Mouse (Mus musculus) bone marrow macrophage, adult 2 months (primary cell): ENCODE results near the gene Brat1.

ENCODE experiments used
- CTCF ChIP-seq: IDR thresholded peaks from 2 replicates; pipeline ENCODE4 v1.5.1; 2012; ENCODE audit warnings: low read depth, mild to moderate bottlenecking, low read length, moderate library complexity
- POLR2A ChIP-seq: IDR thresholded peaks from 2 replicates; pipeline ENCODE4 v1.6.1; 2012; ENCODE audit warnings: mild to moderate bottlenecking, low read depth, low read length, borderline replicate concordance

DNA sequence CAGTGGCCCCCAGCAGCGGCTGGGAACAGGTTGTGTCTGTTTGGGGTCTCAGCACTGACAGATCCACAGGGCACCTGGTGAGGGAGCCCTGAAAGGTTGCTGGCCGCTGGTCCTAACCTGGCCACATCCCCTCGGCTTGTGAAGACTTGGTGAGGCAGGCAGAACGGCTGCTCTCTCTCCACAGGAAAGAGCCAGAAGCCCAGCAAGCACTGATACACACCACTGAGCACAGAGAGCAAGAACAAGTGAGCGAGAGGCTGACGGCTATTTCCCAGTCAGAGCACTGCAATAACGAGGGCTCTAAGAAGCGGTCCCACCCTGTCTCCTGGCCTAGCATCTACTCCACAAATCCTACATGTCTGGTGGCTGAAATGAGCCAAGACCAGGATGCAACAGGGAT lies 54.1 kb downstream of the Brat1 start:
- TF ChIP-seq POLR2A = no peak
- TF ChIP-seq CTCF = no peak
